Mouse (Mus musculus): ENCODE results near the gene Bspry. TPM values are rescaled to one million over a fixed set of nuclear protein-coding genes. Genes with fewer than 3 reads are reported as not detected.

Gene Bspry
- polyA plus RNA-seq, 1 experiment from 2014 or later: 0.82 TPM

DNA sequence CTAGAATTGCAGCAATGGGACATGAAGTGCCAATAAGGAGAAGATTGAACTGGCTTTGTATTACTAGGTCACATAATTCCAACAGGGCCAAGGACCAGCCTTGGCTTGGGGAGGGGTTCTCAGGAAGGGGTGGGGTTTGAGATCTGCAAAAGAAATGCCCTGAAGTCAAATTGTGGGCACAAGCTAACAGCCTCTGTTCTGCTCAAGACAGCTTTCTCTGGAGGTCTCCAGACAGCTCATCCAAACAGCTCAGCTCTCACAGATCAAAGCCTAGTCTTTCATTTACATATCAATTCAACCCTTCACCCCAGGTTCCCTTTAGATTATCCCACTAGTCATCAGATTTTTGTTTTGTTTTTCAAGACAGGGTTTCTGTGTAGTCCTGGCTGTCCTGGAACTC, 64.9 kb downstream of the Bspry start:
- Histone ChIP-seq H3K9me3 (no peaks in the 10 kb centered on the region), H3K27me3 (no peaks in the 10 kb centered on the region), H3K27ac (replicated peaks) (no peak overlapping the region), H3K4me3 (no peak overlapping the region), H3K9ac (replicated peaks) (no peak overlapping the region), H3K4me1 (no peaks in the 10 kb centered on the region), H3K36me3 (no peaks in the 10 kb centered on the region), H3K4me2 (replicated peaks) (no peak overlapping the region)
- no peak for ATAC-seq (ENCODE audit: low FRiP score, low read depth)

Other genes with a start within 250 kb of the Bspry start
- gene Zfp37, start 249.0 kb upstream of the Bspry start, polyA plus RNA-seq (2016; fragmentation: Nextera tagmentation; extraction: Ambion mirVana): 28.1 and 31.5 TPM in 2 replicates
- gene Slc31a2, start 217.5 kb upstream of the Bspry start, polyA plus RNA-seq (2016; fragmentation: Nextera tagmentation; extraction: Ambion mirVana): 9.5 and 10.2 TPM in 2 replicates
- gene Fkbp15, start 119.5 kb upstream of the Bspry start, polyA plus RNA-seq (2016; fragmentation: Nextera tagmentation; extraction: Ambion mirVana): 24.5 and 27.5 TPM in 2 replicates
- 48.1 and 48.6 TPM in 2 replicates for gene Slc31a1, start 119.3 kb upstream of the Bspry start, polyA plus RNA-seq (2016; fragmentation: Nextera tagmentation; extraction: Ambion mirVana)
- gene Cdc26, start 71.4 kb upstream of the Bspry start, polyA plus RNA-seq (2016; fragmentation: Nextera tagmentation; extraction: Ambion mirVana): 146 and 157 TPM in 2 replicates
- gene Prpf4, start 71.3 kb upstream of the Bspry start, polyA plus RNA-seq (2016; fragmentation: Nextera tagmentation; extraction: Ambion mirVana): 25.3 and 26.4 TPM in 2 replicates
- 0.13 and 0.41 TPM in 2 replicates for gene Rnf183, start 44.8 kb upstream of the Bspry start, polyA plus RNA-seq (2016; fragmentation: Nextera tagmentation; extraction: Ambion mirVana)
- gene Wdr31, start 9.2 kb upstream of the Bspry start, polyA plus RNA-seq (2016; fragmentation: Nextera tagmentation; extraction: Ambion mirVana): 8.8 and 9.4 TPM in 2 replicates
- gene Hdhd3, start 23.4 kb downstream of the Bspry start, polyA plus RNA-seq (2016; fragmentation: Nextera tagmentation; extraction: Ambion mirVana): 12.0 and 12.8 TPM in 2 replicates
- 67.3 and 68.4 TPM in 2 replicates for gene Alad, start 39.9 kb downstream of the Bspry start, polyA plus RNA-seq (2016; fragmentation: Nextera tagmentation; extraction: Ambion mirVana)
- 102 and 110 TPM in 2 replicates for gene Pole3, start 45.0 kb downstream of the Bspry start, polyA plus RNA-seq (2016; fragmentation: Nextera tagmentation; extraction: Ambion mirVana)
- gene 4933430I17Rik, start 45.3 kb downstream of the Bspry start, polyA plus RNA-seq (2016; fragmentation: Nextera tagmentation; extraction: Ambion mirVana): 1.4 and 1.5 TPM in 2 replicates
- gene Rgs3, start 79.8 kb downstream of the Bspry start, polyA plus RNA-seq (2016; fragmentation: Nextera tagmentation; extraction: Ambion mirVana): 58.5 and 60.2 TPM in 2 replicates

Data from midbrain, embryonic 12.5 days (tissue).